In the genomic region with DNA sequence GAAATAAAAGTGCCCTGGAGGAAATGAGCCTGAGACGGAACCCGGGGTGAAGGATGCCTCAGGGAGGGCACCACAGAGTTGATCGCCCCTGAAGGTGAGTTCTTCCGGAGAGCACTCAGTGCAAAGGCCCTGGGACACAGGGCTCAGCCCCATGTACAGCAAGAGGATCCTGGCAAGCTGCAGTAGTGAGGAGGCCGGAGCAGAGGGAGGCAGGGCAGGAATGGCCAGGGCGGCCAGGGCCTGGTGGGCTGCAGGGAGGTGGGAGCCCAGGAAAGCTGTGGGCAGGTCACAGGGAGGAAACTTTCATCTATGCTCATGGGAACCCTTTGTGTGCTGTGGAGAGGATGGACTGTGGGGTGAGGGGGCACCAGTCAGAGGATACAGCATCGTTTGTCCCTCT, we compare ENCODE assay signal across 21 mouse cellular contexts. TPM values are rescaled to one million over a fixed set of nuclear protein-coding genes. Genes with fewer than 3 reads are reported as not detected.
DNase-seq lines count a peak whose midpoint lies in the region; ATAC-seq and TF ChIP-seq lines count a peak whose summit lies in the region.
"Had no signal": no experiment of that assay in that cellular context is flagged by ENCODE, and none has a peak within 500 bp of the region (broad histone marks: within the 10 kb centered on the region; RNA-seq: fewer than 3 reads in every experiment).

No protein-coding gene starts in this region.

- TF ChIP-seq EP300 in CH12.LX (IDR thresholded peaks at IDR 0.05; ENCODE audit: low read length): no peak

- WGBS in heart, embryonic 11.5 days (ENCODE audit: insufficient replicate concordance): 84% methylated on average over 7 of the region's 7 CpGs
- 69% methylated on average over 7 of the region's 7 CpGs for WGBS in kidney, postnatal 0 days
- WGBS in limb, embryonic 13.5 days: 83% methylated on average over 7 of the region's 7 CpGs

- TF ChIP-seq POLR2A in CH12.LX (IDR thresholded peaks at IDR 0.05; ENCODE audit: low read depth, low read length): no peak

- in situ Hi-C loops in CH12.LX (cut with MboI; ENCODE audit: low pct_ligation_motif_present, low pct_unique_long_range_greater_than_20kb, low sequenced_read_pairs): no loop called here

- no peak for TF ChIP-seq RAD21 in CH12.LX (IDR thresholded peaks at IDR 0.05; ENCODE audit: low read depth, low read length)

- H3K27me3 ChIP-seq in heart, embryonic 11.5 days (ENCODE audit: control insufficient read depth, insufficient read depth, low read length): no peaks in the 10 kb centered on the region
- no peaks in the 10 kb centered on the region for H3K27me3 ChIP-seq in kidney, postnatal 0 days (ENCODE audit: insufficient read depth, low read length)
- H3K27me3 ChIP-seq in CH12.LX (replicated peaks): no peaks in the 10 kb centered on the region
- H3K27me3 ChIP-seq in limb, embryonic 13.5 days: no peaks in the 10 kb centered on the region
- H3K27me3 ChIP-seq: limb, embryonic 12.5 days; midbrain, embryonic 12.5 days; Patski had no signal

- dilution Hi-C loops in CH12.LX (cut with MboI; ENCODE audit: extremely low pct_ligation_motif_present, extremely low pct_unique_long_range_greater_than_20kb, low sequenced_read_pairs): no loop called here

- H3K79me2 ChIP-seq in CH12.LX (replicated peaks; ENCODE audit: control insufficient read depth, extremely low read depth, insufficient read depth, poor library complexity, severe bottlenecking): peaks cover 44% of the 10 kb centered on the region

- no peak overlapping the region for H3K9ac ChIP-seq in heart, embryonic 11.5 days (ENCODE audit: low read depth, low read length)
- H3K9ac ChIP-seq in kidney, postnatal 0 days (ENCODE audit: low read depth, low read length): peak overlapping the region; percentile 42; the same call in 1 of the 2 replicates
- peak overlapping the region; percentile 25; the same call in 1 of the 2 replicates for H3K9ac ChIP-seq in CH12.LX (ENCODE audit: insufficient read depth, low read depth)
- peak overlapping the region; percentile 27; the same call in 1 of the 2 replicates for H3K9ac ChIP-seq in limb, embryonic 13.5 days
- H3K9ac ChIP-seq: limb, embryonic 12.5 days; midbrain, embryonic 12.5 days had no signal

- no peak overlapping the region for H3K27ac ChIP-seq in heart, embryonic 11.5 days (ENCODE audit: low read depth, low read length)
- H3K27ac ChIP-seq in kidney, postnatal 0 days: no peak overlapping the region
- H3K27ac ChIP-seq in CH12.LX (ENCODE audit: insufficient read depth, low read depth): peak overlapping the region; percentile 71
- H3K27ac ChIP-seq in limb, embryonic 13.5 days: no peak overlapping the region
- H3K27ac ChIP-seq: forebrain, embryonic 10.5 days; limb, embryonic 12.5 days; midbrain, embryonic 12.5 days had no signal

- H3K4me1 ChIP-seq in heart, embryonic 11.5 days (ENCODE audit: control insufficient read depth, insufficient read depth, low read length): peaks cover 24% of the 10 kb centered on the region
- H3K4me1 ChIP-seq in kidney, postnatal 0 days (replicated peaks; ENCODE audit: insufficient read depth, low read length): peaks cover 5% of the 10 kb centered on the region; the same call in 1 of the 2 replicates
- H3K4me1 ChIP-seq in CH12.LX (ENCODE audit: control insufficient read depth in 1 of 2, insufficient read depth in 2 of 2): peaks cover 21 to 59% of the 10 kb centered on the region in 2 experiments
- peaks cover 19% of the 10 kb centered on the region for H3K4me1 ChIP-seq in limb, embryonic 13.5 days

- ATAC-seq in heart, embryonic 11.5 days (replicated peaks; ENCODE audit: insufficient number of reproducible peaks, low FRiP score, low TSS enrichment): no peak
- no peak for ATAC-seq in kidney, postnatal 0 days (replicated peaks; ENCODE audit: low FRiP score, low read depth)
- no peak for ATAC-seq in limb, embryonic 13.5 days (ENCODE audit: low FRiP score, low read depth)
- ATAC-seq: inflammation-experienced regulatory T-cells, adult 6 months; Patski had no signal

- H3K36me3 ChIP-seq in heart, embryonic 11.5 days (ENCODE audit: control insufficient read depth, insufficient read depth, low read length): peaks cover 20% of the 10 kb centered on the region
- H3K36me3 ChIP-seq in kidney, postnatal 0 days (ENCODE audit: insufficient read depth, low read length): peaks cover 6% of the 10 kb centered on the region
- peaks cover 40 to 55% of the 10 kb centered on the region in 2 experiments for H3K36me3 ChIP-seq in CH12.LX (replicated peaks in 1 of 2; ENCODE audit: control insufficient read depth in 1 of 2, insufficient read depth in 1 of 2, low read length in 1 of 2)
- peaks cover 45% of the 10 kb centered on the region for H3K36me3 ChIP-seq in limb, embryonic 13.5 days
- H3K36me3 ChIP-seq: midbrain, embryonic 12.5 days had no signal

- H3K4me2 ChIP-seq in heart, embryonic 11.5 days: no peak overlapping the region
- no peak overlapping the region for H3K4me2 ChIP-seq in kidney, postnatal 0 days (ENCODE audit: low read length)
- H3K4me2 ChIP-seq in CH12.LX (ENCODE audit: insufficient read depth, low read depth, poor library complexity, severe bottlenecking): peak overlapping the region; percentile 58
- H3K4me2 ChIP-seq in limb, embryonic 13.5 days (replicated peaks): no peak overlapping the region
- H3K4me2 ChIP-seq: limb, embryonic 12.5 days; midbrain, embryonic 12.5 days had no signal

- TF ChIP-seq CTCF in kidney, postnatal 0 days (IDR thresholded peaks at IDR 0.05; ENCODE audit: low read depth): no peak
- TF ChIP-seq CTCF in CH12.LX (conservative IDR thresholded peaks at IDR 0.05 in 1 of 2, IDR thresholded peaks at IDR 0.05 in 1 of 2; ENCODE audit: low read depth in 2 of 2, low read length in 2 of 2): no peak

- DNase-seq in heart, adult 11 months: peak; percentile 92
- no peak for DNase-seq in kidney, postnatal 0 days (ENCODE audit: low spot score)
- DNase-seq in kidney, adult 8-10 months: no peak
- DNase-seq in CH12.LX (ENCODE audit: extremely low read depth): no peak
- no peak for DNase-seq in adrenal gland, postnatal 10 days
- DNase-seq in cerebellum, postnatal 4 days (ENCODE audit: low spot score in 2 of 2): no peak
- DNase-seq: lung, postnatal 14 days; thymus, postnatal 4 days had no signal

- H3K4me3 ChIP-seq in heart, embryonic 11.5 days (ENCODE audit: low read depth, low read length): no peak overlapping the region
- no peak overlapping the region for H3K4me3 ChIP-seq in kidney, postnatal 0 days (replicated peaks; ENCODE audit: low read depth, low read length)
- H3K4me3 ChIP-seq in CH12.LX (replicated peaks in 1 of 3; ENCODE audit: low read depth in 2 of 3, low read length in 2 of 3, poor library complexity in 1 of 3): peak overlapping the region in 2 of 3 experiments; percentile 1 to 50
- H3K4me3 ChIP-seq in limb, embryonic 13.5 days: no peak overlapping the region
- H3K4me3 ChIP-seq: forebrain, embryonic 10.5 days; limb, embryonic 12.5 days; midbrain, embryonic 12.5 days had no signal

- H3K9me3 ChIP-seq in heart, embryonic 11.5 days (replicated peaks; ENCODE audit: control insufficient read depth, low read length): no peaks in the 10 kb centered on the region
- no peaks in the 10 kb centered on the region for H3K9me3 ChIP-seq in kidney, postnatal 0 days (replicated peaks; ENCODE audit: low read length)
- no peaks in the 10 kb centered on the region for H3K9me3 ChIP-seq in CH12.LX (replicated peaks; ENCODE audit: low read length)
- no peaks in the 10 kb centered on the region for H3K9me3 ChIP-seq in limb, embryonic 13.5 days
- H3K9me3 ChIP-seq: forebrain, embryonic 10.5 days; limb, embryonic 12.5 days; midbrain, embryonic 12.5 days had no signal

RNA-seq across cellular contexts. Expression of a gene that starts 3.1 kb away (rescaled TPM):
- polyA plus RNA-seq in heart, embryonic 11.5 days (2014; fragmentation: Nextera tagmentation; extraction: Ambion mirVana): 10.4 and 11.4 TPM in 2 replicates
- polyA plus RNA-seq in kidney, postnatal 0 days (2015; fragmentation: Nextera tagmentation; extraction: Ambion mirVana): 6.9 and 7.7 TPM in 2 replicates
- 15.9 and 17.6 TPM in 2 replicates for total RNA-seq in CH12.LX (2012; rRNA removed)
- total RNA-seq in CH12.LX (2014; rRNA removed): 4.5 and 6.4 TPM in 2 replicates
- polyA plus RNA-seq in CH12.LX (2012; ENCODE audit: insufficient read length, low read depth): 14.6 and 18.6 TPM in 2 replicates
- 4.4 and 4.6 TPM in 2 replicates for polyA plus RNA-seq in limb, embryonic 13.5 days (2015; fragmentation: Nextera tagmentation; extraction: Ambion mirVana)
- 10 to 100 TPM; 16.6 to 18.1 TPM for total RNA-seq in adrenal gland, postnatal 10 days (2021)

RNA-seq across cellular contexts. Expression of a gene that starts 16.9 kb away (rescaled TPM):
- 17.9 and 19.3 TPM in 2 replicates for polyA plus RNA-seq in heart, embryonic 11.5 days (2014; fragmentation: Nextera tagmentation; extraction: Ambion mirVana)
- polyA plus RNA-seq in kidney, postnatal 0 days (2015; fragmentation: Nextera tagmentation; extraction: Ambion mirVana): 11.7 TPM in 2 replicates
- total RNA-seq in CH12.LX (2012; rRNA removed) (26.0 and 28.0 TPM in 2 replicates), CH12.LX (2014; rRNA removed) (14.9 and 17.5 TPM in 2 replicates)
- polyA plus RNA-seq in CH12.LX (2012; ENCODE audit: insufficient read length, low read depth): 14.7 and 16.6 TPM in 2 replicates
- 12.3 and 13.7 TPM in 2 replicates for polyA plus RNA-seq in limb, embryonic 13.5 days (2015; fragmentation: Nextera tagmentation; extraction: Ambion mirVana)
- total RNA-seq in adrenal gland, postnatal 10 days (2021): 10 to 100 TPM; 27.8 to 38.0 TPM

RNA-seq across cellular contexts. Expression of a gene that starts 19.2 kb away (rescaled TPM):
- polyA plus RNA-seq in heart, embryonic 11.5 days (2014; fragmentation: Nextera tagmentation; extraction: Ambion mirVana): 58.8 and 77.3 TPM in 2 replicates
- 69.6 and 75.2 TPM in 2 replicates for polyA plus RNA-seq in kidney, postnatal 0 days (2015; fragmentation: Nextera tagmentation; extraction: Ambion mirVana)
- total RNA-seq in CH12.LX (2012; rRNA removed) (18.8 and 23.3 TPM in 2 replicates), CH12.LX (2014; rRNA removed) (17.0 and 17.3 TPM in 2 replicates)
- polyA plus RNA-seq in CH12.LX (2012; ENCODE audit: insufficient read length, low read depth): 17.9 and 18.5 TPM in 2 replicates
- 78.1 and 80.4 TPM in 2 replicates for polyA plus RNA-seq in limb, embryonic 13.5 days (2015; fragmentation: Nextera tagmentation; extraction: Ambion mirVana)
- total RNA-seq in adrenal gland, postnatal 10 days (2021): 10 to 100 TPM; 96.0 to 97.9 TPM

RNA-seq across cellular contexts. Expression of a gene that starts 26.6 kb away (rescaled TPM):
- polyA plus RNA-seq in heart, embryonic 11.5 days (2014; fragmentation: Nextera tagmentation; extraction: Ambion mirVana): not detected in 2 replicates
- not detected in 2 replicates for polyA plus RNA-seq in kidney, postnatal 0 days (2015; fragmentation: Nextera tagmentation; extraction: Ambion mirVana)
- total RNA-seq in CH12.LX (2012; rRNA removed): not detected in 2 replicates
- total RNA-seq in CH12.LX (2014; rRNA removed): not detected in 2 replicates
- 0.23 TPM in 1 of 2 replicates, not detected in the other for polyA plus RNA-seq in CH12.LX (2012; ENCODE audit: insufficient read length, low read depth)
- not detected in 2 replicates for polyA plus RNA-seq in limb, embryonic 13.5 days (2015; fragmentation: Nextera tagmentation; extraction: Ambion mirVana)
- total RNA-seq in adrenal gland, postnatal 10 days (2021): not detected
- total RNA-seq: common myeloid progenitor, adult 5-6 weeks; gastrocnemius, postnatal 4 days; hematopoietic stem cell, adult 5-6 weeks; left cerebral cortex, adult 18-20 months; neutrophil, adult 5-6 weeks had no signal
- polyA plus RNA-seq: embryonic facial prominence, embryonic 14.5 days; forebrain, embryonic 10.5 days; inflammation-experienced regulatory T-cells, adult 6 months; limb, embryonic 12.5 days; midbrain, embryonic 12.5 days; Patski had no signal

RNA-seq across cellular contexts. Expression of a gene that starts 29.6 kb away (rescaled TPM):
- polyA plus RNA-seq in heart, embryonic 11.5 days (2014; fragmentation: Nextera tagmentation; extraction: Ambion mirVana): 53.0 and 62.4 TPM in 2 replicates
- 54.3 and 67.3 TPM in 2 replicates for polyA plus RNA-seq in kidney, postnatal 0 days (2015; fragmentation: Nextera tagmentation; extraction: Ambion mirVana)
- total RNA-seq in CH12.LX (2012; rRNA removed) (220 and 249 TPM in 2 replicates), CH12.LX (2014; rRNA removed) (144 and 161 TPM in 2 replicates)
- 184 and 249 TPM in 2 replicates for polyA plus RNA-seq in CH12.LX (2012; ENCODE audit: insufficient read length, low read depth)
- polyA plus RNA-seq in limb, embryonic 13.5 days (2015; fragmentation: Nextera tagmentation; extraction: Ambion mirVana): 136 and 146 TPM in 2 replicates
- 10 to 100 TPM; 28.5 to 34.8 TPM for total RNA-seq in adrenal gland, postnatal 10 days (2021)

Comparison
In these comparisons a context has a peak if more than half of its experiments do, and no peak if none do; other contexts are left out.
1. H3K4me3 ChIP-seq: peak in CH12.LX (2 of 3); none in heart, embryonic 11.5 days (single experiment), kidney, postnatal 0 days (single experiment) and limb, embryonic 13.5 days (single experiment).